Mouse (Mus musculus) cortical plate, adult 2 months (tissue): ENCODE measurements around the gene Dpy30.

Source experiments
- CTCF ChIP-seq: fragments of 200-500 bp; IDR thresholded peaks from 2 replicates; pipeline ENCODE4 v1.5.1; 2011; ENCODE audit warnings: mild to moderate bottlenecking, control low read depth, low read length; ENCODE audit not compliant: insufficient read depth; ENCODE audit errors: extremely low read depth
- POLR2A ChIP-seq: fragments of 200-500 bp; IDR thresholded peaks from 2 replicates; pipeline ENCODE4 v1.6.1; 2011; ENCODE audit warnings: mild to moderate bottlenecking, low read length, control low read depth; ENCODE audit not compliant: insufficient read depth; ENCODE audit errors: extremely low read depth

- TF ChIP-seq CTCF, result no peak
- TF ChIP-seq POLR2A, result no peak
These were observed 27.5 kb downstream of the Dpy30 start for GRCm38 (mm10) chr17:74296076-74296823.
